Mouse (Mus musculus) heart, adult 2 months (tissue): ENCODE results near the gene Ncl. TPM values are rescaled to one million over a fixed set of nuclear protein-coding genes. Genes with fewer than 3 reads are reported as not detected.
"Not testable (repeated sequence)": the region's sequence is repeated elsewhere in the genome, so short reads cannot be mapped to it uniquely, and the experiment has no call there.

Experiments
- DNase-seq, 2 experiments: peaks; one replicate each; pipeline ENCODE4 v3.0.0; 2021
- H3K27ac ChIP-seq: fragments of 200-600 bp; 2 replicates; pipeline ENCODE4 v1.8.1; 2022
- H3K27me3 ChIP-seq: fragments of 200-500 bp; 2 replicates; pipeline ENCODE4 v1.6.1; 2012; ENCODE audit warnings: mild to moderate bottlenecking, low read length, inconsistent platforms, mixed read lengths; ENCODE audit not compliant: control insufficient read depth, insufficient read depth
- H3K36me3 ChIP-seq: fragments of 200-500 bp; 2 replicates; pipeline ENCODE4 v1.6.1; 2012; ENCODE audit warnings: low read length, inconsistent platforms; ENCODE audit not compliant: control insufficient read depth, insufficient read depth
- H3K4me1 ChIP-seq: fragments of 200-500 bp; 2 replicates; pipeline ENCODE4 v1.6.1; 2011; ENCODE audit warnings: low read length; ENCODE audit not compliant: control insufficient read depth, insufficient read depth
- H3K4me3 ChIP-seq: fragments of 200-600 bp; 2 replicates; pipeline ENCODE4 v1.8.1; 2022
- H3K79me2 ChIP-seq: fragments of 200-500 bp; replicated peaks from 2 replicates; pipeline ENCODE4 v1.6.1; 2012; ENCODE audit warnings: mild to moderate bottlenecking, inconsistent platforms, low read length, moderate library complexity, mixed read lengths; ENCODE audit not compliant: control insufficient read depth, insufficient read depth
- H3K9ac ChIP-seq: fragments of 200-500 bp; 2 replicates; pipeline ENCODE4 v1.6.1; 2012; ENCODE audit warnings: low read depth, mild to moderate bottlenecking, control low read depth, inconsistent platforms, low read length, mixed read lengths
- CTCF ChIP-seq: fragments of 200-600 bp; IDR thresholded peaks from 2 replicates; pipeline ENCODE4 v1.8.1; 2022; ENCODE audit warnings: antibody characterized with exemption, mild to moderate bottlenecking, moderate library complexity
- EP300 ChIP-seq: fragments of 200-500 bp; IDR thresholded peaks from 2 replicates; pipeline ENCODE4 v1.6.1; 2011; ENCODE audit warnings: low read depth, low read length, control low read depth; ENCODE audit not compliant: insufficient read depth
- POLR2A ChIP-seq: fragments of 200-500 bp; IDR thresholded peaks from 2 replicates; pipeline ENCODE4 v1.6.1; 2011; ENCODE audit warnings: mild to moderate bottlenecking, low read depth, low read length, control low read depth; ENCODE audit not compliant: insufficient read depth
- WGBS: fragments of 180-500 bp; shearing (Covaris S2); methylation state at CpG from one replicate; pipeline ENCODE4 v1.1.7; 2018; 5-methylcytosine and 5-hydroxymethylcytosine counted together
- intact Hi-C: fragments of 180-260 bp; cut with DNase I; formaldehyde crosslinking; loops from one replicate; pipeline ENCODE4 v1.15.1; 2025
- polyA plus RNA-seq: library from polyadenylated mRNA; depleted of rRNA; stranded (reverse); fragments of >200 nt; gene quantifications from 2 replicates; pipeline ENCODE4 v1.2.3, GENCODE M21; 2012
- total RNA-seq, 2 experiments: library from RNA; stranded (reverse); gene quantifications; 2 replicates each; pipeline ENCODE4 v1.2.3; 2021

Gene Ncl
- total and polyA plus RNA-seq, 3 experiments: 7.2 to 120 (median 95.9) TPM

GRCm38 (mm10) chr1:86343969-86344861 is 15.0 kb downstream of the Ncl start:
- Histone ChIP-seq H3K79me2 (no peaks in the 10 kb centered on the region), H3K27me3 (no peaks in the 10 kb centered on the region), H3K4me3 (no peak overlapping the region), H3K9ac (no peak overlapping the region), H3K4me1 (no peaks in the 10 kb centered on the region), H3K36me3 (no peaks in the 10 kb centered on the region), H3K27ac (no peak overlapping the region)
- no peak for DNase-seq
- 41% methylated on average over 4 of the region's 4 CpGs for WGBS
- intact Hi-C loops: no loop called here
- no peak for TF ChIP-seq CTCF
- no peak for TF ChIP-seq EP300
- TF ChIP-seq POLR2A: no peak

GRCm38 (mm10) chr1:86343087-86343645 is 16.0 kb downstream of the Ncl start:
- Histone ChIP-seq H3K36me3 (no peaks in the 10 kb centered on the region), H3K9ac (no peak overlapping the region), H3K79me2 (no peaks in the 10 kb centered on the region), H3K27ac (no peak overlapping the region), H3K27me3 (no peaks in the 10 kb centered on the region), H3K4me1 (no peaks in the 10 kb centered on the region), H3K4me3 (no peak overlapping the region)
- TF ChIP-seq CTCF (no peak), EP300 (no peak)
- intact Hi-C loops: no loop called here
- WGBS: 91% methylated on average over 1 of the region's 1 CpGs
- no peak for DNase-seq

- H3K9ac ChIP-seq: no peak overlapping the region
- H3K79me2 ChIP-seq: no peaks in the 10 kb centered on the region
- 87% methylated on average over 2 of the region's 2 CpGs for WGBS
- no peak for DNase-seq
- H3K4me3 ChIP-seq: no peak overlapping the region
- intact Hi-C loops: no loop called here
- no peaks in the 10 kb centered on the region for H3K27me3 ChIP-seq
- H3K27ac ChIP-seq: no peak overlapping the region
- no peaks in the 10 kb centered on the region for H3K4me1 ChIP-seq
- H3K36me3 ChIP-seq: no peaks in the 10 kb centered on the region
- no peak for TF ChIP-seq POLR2A
- TF ChIP-seq CTCF: no peak
- no peak for TF ChIP-seq EP300
Observed at GRCm38 (mm10) chr1:86342371-86342770, 16.8 kb downstream of the Ncl start.

GRCm38 (mm10) chr1:86341096-86341495 is 18.1 kb downstream of the Ncl start:
- H3K4me1 ChIP-seq, H3K36me3 ChIP-seq, H3K27ac ChIP-seq, H3K27me3 ChIP-seq, DNase-seq, H3K4me3 ChIP-seq, intact Hi-C loops, H3K79me2 ChIP-seq, H3K9ac ChIP-seq: not testable (repeated sequence)
- 92% methylated on average over 2 of the region's 2 CpGs for WGBS

GRCm38 (mm10) chr1:86339156-86339812 is 19.9 kb downstream of the Ncl start:
- no peaks in the 10 kb centered on the region for H3K4me1 ChIP-seq
- 26% methylated on average over 4 of the region's 4 CpGs for WGBS
- intact Hi-C loops: loop anchor here (1.0 kb wide), 2 partner anchors 125 to 160 kb away; no protein-coding TSS in a partner anchor

GRCm38 (mm10) chr1:86336330-86336729 is 22.9 kb downstream of the Ncl start:
- no peak for TF ChIP-seq EP300
- no peak for TF ChIP-seq POLR2A
- TF ChIP-seq CTCF: no peak
- no peak overlapping the region for H3K9ac ChIP-seq
- no peaks in the 10 kb centered on the region for H3K4me1 ChIP-seq
- H3K4me3 ChIP-seq: no peak overlapping the region
- WGBS: 56% methylated on average over 2 of the region's 2 CpGs
- no peaks in the 10 kb centered on the region for H3K36me3 ChIP-seq
- H3K27me3 ChIP-seq: no peaks in the 10 kb centered on the region
- H3K79me2 ChIP-seq: no peaks in the 10 kb centered on the region
- no peak for DNase-seq
- intact Hi-C loops: no loop called here
- H3K27ac ChIP-seq: no peak overlapping the region

More at GRCm38 (mm10) chr1:86339156-86339812, 19.9 kb downstream of the Ncl start:
- DNase-seq: peak; percentile 59 to 63
- Histone ChIP-seq H3K79me2 (no peaks in the 10 kb centered on the region), H3K9ac (no peak overlapping the region), H3K27ac (no peak overlapping the region), H3K27me3 (no peaks in the 10 kb centered on the region), H3K4me3 (no peak overlapping the region), H3K36me3 (no peaks in the 10 kb centered on the region)
- TF ChIP-seq CTCF (peak; percentile 99; the same call in 1 of the 2 replicates), EP300 (0 out of 2 replicates have a peak, but pooled peaks have one; percentile 11), POLR2A (no peak)
